Mouse (Mus musculus) megakaryocyte, embryonic 14.5 days (primary cell): Measurements from ENCODE around the gene B4galnt3. TPM values are rescaled to one million over a fixed set of nuclear protein-coding genes. Genes with fewer than 3 reads are reported as not detected.

Experiments used
- H3K27me3 ChIP-seq: replicated peaks from 2 replicates; pipeline ENCODE3; 2012; ENCODE audit warnings: inconsistent platforms
- H3K36me3 ChIP-seq: replicated peaks from 2 replicates; pipeline ENCODE3; 2012; ENCODE audit warnings: low read length, inconsistent platforms, mixed read lengths
- H3K4me1 ChIP-seq: 2 replicates; pipeline ENCODE4 v1.6.1; 2012; ENCODE audit warnings: inconsistent platforms
- H3K4me3 ChIP-seq: replicated peaks from 2 replicates; pipeline ENCODE3; 2012; ENCODE audit warnings: moderate library complexity, mild to moderate bottlenecking, inconsistent platforms
- H3K9me3 ChIP-seq: 2 replicates; pipeline ENCODE4 v1.6.1; 2012; ENCODE audit warnings: inconsistent platforms
- FLI1 ChIP-seq: IDR thresholded peaks from 2 replicates; pipeline ENCODE4 v1.6.1; 2012; ENCODE audit warnings: low read length, inconsistent platforms, mixed read lengths
- GATA1 ChIP-seq: IDR thresholded peaks from 3 replicates; pipeline ENCODE4 v1.6.1; 2012; ENCODE audit warnings: mixed read lengths, low read length, inconsistent platforms, borderline replicate concordance
- polyA plus RNA-seq: library from polyadenylated mRNA; stranded (reverse); fragments of >175 nt; gene quantifications from 2 replicates; pipeline ENCODE4 v1.2.3, GENCODE M21; 2012; ENCODE audit warnings: low replicate concordance; ENCODE audit not compliant: insufficient read depth

B4galnt3 gene
- polyA plus RNA-seq, 1 experiment = 0.03 TPM

- Histone ChIP-seq H3K36me3 (no peaks in the 10 kb centered on the region), H3K9me3 (no peaks in the 10 kb centered on the region), H3K27me3 (peaks cover 6% of the 10 kb centered on the region), H3K4me1 (peaks cover 72% of the 10 kb centered on the region), H3K4me3 (no peak overlapping the region)
- TF ChIP-seq FLI1 (no peak), GATA1 (no peak)
Observed at GRCm38 (mm10) chr6:120190912-120191311, 103.4 kb downstream of the B4galnt3 start.

GRCm38 (mm10) chr6:120190365-120190764 lies 104.0 kb downstream of the B4galnt3 start:
- Histone ChIP-seq H3K4me1 (peaks cover 77% of the 10 kb centered on the region), H3K4me3 (peak overlapping the region; percentile 54), H3K27me3 (peaks cover 6% of the 10 kb centered on the region), H3K9me3 (no peaks in the 10 kb centered on the region), H3K36me3 (no peaks in the 10 kb centered on the region)
- TF ChIP-seq FLI1 (no peak), GATA1 (no peak)

GRCm38 (mm10) chr6:120189287-120189686 lies 105.1 kb downstream of the B4galnt3 start:
- H3K27me3 ChIP-seq = peaks cover 6% of the 10 kb centered on the region
- TF ChIP-seq FLI1 (no peak), GATA1 (no peak)
- H3K4me3 ChIP-seq = no peak overlapping the region
- H3K9me3 ChIP-seq = no peaks in the 10 kb centered on the region; the same call in 1 of the 2 replicates
- H3K4me1 ChIP-seq = peaks cover 77% of the 10 kb centered on the region
- H3K36me3 ChIP-seq = no peaks in the 10 kb centered on the region

GRCm38 (mm10) chr6:120188376-120189235 lies 105.8 kb downstream of the B4galnt3 start:
- Histone ChIP-seq H3K36me3 (no peaks in the 10 kb centered on the region), H3K4me1 (peaks cover 81% of the 10 kb centered on the region), H3K9me3 (no peaks in the 10 kb centered on the region; the same call in 1 of the 2 replicates), H3K4me3 (peak overlapping the region; percentile 87), H3K27me3 (peaks cover 8% of the 10 kb centered on the region)
- TF ChIP-seq GATA1 (no peak), FLI1 (no peak)

- H3K4me3 ChIP-seq = peak overlapping the region; percentile 87
- H3K4me1 ChIP-seq = peaks cover 72% of the 10 kb centered on the region
- peaks cover 8% of the 10 kb centered on the region for H3K27me3 ChIP-seq
- TF ChIP-seq FLI1 (no peak), GATA1 (no peak)
- H3K36me3 ChIP-seq = no peaks in the 10 kb centered on the region
- H3K9me3 ChIP-seq = no peaks in the 10 kb centered on the region; the same call in 1 of the 2 replicates
Observed at GRCm38 (mm10) chr6:120187587-120188176, 106.7 kb downstream of the B4galnt3 start.

GRCm38 (mm10) chr6:120186594-120186993 lies 107.8 kb downstream of the B4galnt3 start:
- TF ChIP-seq FLI1 (no peak), GATA1 (no peak)
- H3K27me3 ChIP-seq = peaks cover 8% of the 10 kb centered on the region
- H3K4me3 ChIP-seq = no peak overlapping the region
- peaks cover 66% of the 10 kb centered on the region for H3K4me1 ChIP-seq
- H3K36me3 ChIP-seq = no peaks in the 10 kb centered on the region
- H3K9me3 ChIP-seq = no peaks in the 10 kb centered on the region; the same call in 1 of the 2 replicates

- TF ChIP-seq FLI1 (no peak), GATA1 (no peak)
- peaks cover 8% of the 10 kb centered on the region for H3K27me3 ChIP-seq
- H3K36me3 ChIP-seq = no peaks in the 10 kb centered on the region
- no peaks in the 10 kb centered on the region; the same call in 1 of the 2 replicates for H3K9me3 ChIP-seq
- peaks cover 57% of the 10 kb centered on the region for H3K4me1 ChIP-seq
- H3K4me3 ChIP-seq = no peak overlapping the region
Observed at GRCm38 (mm10) chr6:120185756-120186155, 108.6 kb downstream of the B4galnt3 start.

- H3K4me1 ChIP-seq = peaks cover 51% of the 10 kb centered on the region
- H3K36me3 ChIP-seq = no peaks in the 10 kb centered on the region
- H3K27me3 ChIP-seq = peaks cover 8% of the 10 kb centered on the region
- no peaks in the 10 kb centered on the region; the same call in 1 of the 2 replicates for H3K9me3 ChIP-seq
- H3K4me3 ChIP-seq = no peak overlapping the region
- TF ChIP-seq GATA1 = no peak
- no peak for TF ChIP-seq FLI1
Observed at GRCm38 (mm10) chr6:120185012-120185730, 109.2 kb downstream of the B4galnt3 start.

GRCm38 (mm10) chr6:120183771-120184170 lies 110.6 kb downstream of the B4galnt3 start:
- H3K4me3 ChIP-seq = no peak overlapping the region
- no peak for TF ChIP-seq FLI1
- TF ChIP-seq GATA1 = no peak
- no peaks in the 10 kb centered on the region for H3K36me3 ChIP-seq
- peaks cover 8% of the 10 kb centered on the region for H3K27me3 ChIP-seq
- no peaks in the 10 kb centered on the region; the same call in 1 of the 2 replicates for H3K9me3 ChIP-seq
- H3K4me1 ChIP-seq = peaks cover 47% of the 10 kb centered on the region

GRCm38 (mm10) chr6:120182160-120182559 lies 112.2 kb downstream of the B4galnt3 start:
- Histone ChIP-seq H3K4me1 (peaks cover 31% of the 10 kb centered on the region), H3K9me3 (no peaks in the 10 kb centered on the region; the same call in 1 of the 2 replicates), H3K4me3 (no peak overlapping the region), H3K36me3 (no peaks in the 10 kb centered on the region), H3K27me3 (peaks cover 8% of the 10 kb centered on the region)
- TF ChIP-seq FLI1 = no peak
- no peak for TF ChIP-seq GATA1
